Mouse (Mus musculus) v-Abl transformed pro-B cells (cell line): Measurements from ENCODE around the gene Mindy4.

Experiments used
- in situ Hi-C, 2 experiments: fragments of 400-800 bp; cut with MboI; formaldehyde crosslinking; loops; one replicate each; pipeline ENCODE4 v1.15.1; 2025; ENCODE audit not compliant: unreplicated experiment in 2 of 2

Mindy4 gene

GRCm38 (mm10) chr6:55294549-55295131 is 91.5 kb downstream of the Mindy4 start:
- in situ Hi-C loops: no loop called here

- in situ Hi-C loops: no loop called here
Observed at GRCm38 (mm10) chr6:55295325-55295724, 92.1 kb downstream of the Mindy4 start.

GRCm38 (mm10) chr6:55299482-55299881 is 96.3 kb downstream of the Mindy4 start:
- in situ Hi-C loops: no loop called here

GRCm38 (mm10) chr6:55299917-55300316 is 96.7 kb downstream of the Mindy4 start:
- in situ Hi-C loops: no loop called here

- in situ Hi-C loops: no loop called here
Observed at GRCm38 (mm10) chr6:55300704-55301103, 97.5 kb downstream of the Mindy4 start.

GRCm38 (mm10) chr6:55310179-55310578 is 107.0 kb downstream of the Mindy4 start:
- in situ Hi-C loops: no loop called here

- in situ Hi-C loops: no loop called here
Observed at GRCm38 (mm10) chr6:55311962-55312361, 108.8 kb downstream of the Mindy4 start.

GRCm38 (mm10) chr6:55313893-55314292 is 110.7 kb downstream of the Mindy4 start:
- in situ Hi-C loops: no loop called here

- in situ Hi-C loops: no loop called here
Observed at GRCm38 (mm10) chr6:55314628-55315027, 111.4 kb downstream of the Mindy4 start.

GRCm38 (mm10) chr6:55318597-55318996 is 115.4 kb downstream of the Mindy4 start:
- in situ Hi-C loops: no loop called here

- in situ Hi-C loops: no loop called here
Observed at GRCm38 (mm10) chr6:55319585-55320551, 116.7 kb downstream of the Mindy4 start.

- in situ Hi-C loops: no loop called here
Observed at GRCm38 (mm10) chr6:55320894-55321293, 117.7 kb downstream of the Mindy4 start.

GRCm38 (mm10) chr6:55321518-55321917 is 118.3 kb downstream of the Mindy4 start:
- in situ Hi-C loops: no loop called here

- in situ Hi-C loops: no loop called here
Observed at GRCm38 (mm10) chr6:55322980-55323379, 119.8 kb downstream of the Mindy4 start.

- in situ Hi-C loops: no loop called here
Observed at GRCm38 (mm10) chr6:55323908-55324634, 120.9 kb downstream of the Mindy4 start.

- in situ Hi-C loops: no loop called here
Observed at GRCm38 (mm10) chr6:55324785-55325184, 121.6 kb downstream of the Mindy4 start.

- in situ Hi-C loops: no loop called here
Observed at GRCm38 (mm10) chr6:55326299-55326698, 123.1 kb downstream of the Mindy4 start.

- in situ Hi-C loops: no loop called here
Observed at GRCm38 (mm10) chr6:55327326-55327725, 124.1 kb downstream of the Mindy4 start.

GRCm38 (mm10) chr6:55328179-55328578 is 125.0 kb downstream of the Mindy4 start:
- in situ Hi-C loops: no loop called here

- in situ Hi-C loops: no loop called here
Observed at GRCm38 (mm10) chr6:55331315-55331714, 128.1 kb downstream of the Mindy4 start.

- in situ Hi-C loops: no loop called here
Observed at GRCm38 (mm10) chr6:55332100-55332772, 129.1 kb downstream of the Mindy4 start.
